Mouse (Mus musculus) lung, postnatal 14 days (tissue): Measurements from ENCODE around the gene Olfr543.

ENCODE experiments used
- DNase-seq: peaks from one replicate; pipeline ENCODE4 v3.0.0; 2021

The Olfr543 gene

DNA sequence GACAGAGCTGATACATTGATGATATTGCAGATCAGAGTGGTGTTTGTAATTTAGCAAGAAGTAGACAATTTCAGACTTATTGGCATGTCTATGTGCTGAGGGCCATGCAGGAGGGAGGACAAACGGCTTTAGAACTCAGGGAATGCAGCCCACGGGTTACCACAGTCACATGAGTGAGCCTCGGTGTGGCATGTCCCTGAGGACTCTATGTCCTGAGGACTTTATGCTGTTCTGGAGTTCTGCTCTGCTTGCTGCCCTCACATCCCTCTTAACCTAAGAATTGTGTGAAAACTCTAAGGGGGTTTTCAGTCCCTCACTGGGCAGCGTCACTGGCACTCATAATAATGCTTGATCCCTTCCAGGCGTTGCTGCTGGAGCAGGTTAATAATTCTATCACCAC, 8.8 kb downstream of the Olfr543 start:
- no peak for DNase-seq

DNA sequence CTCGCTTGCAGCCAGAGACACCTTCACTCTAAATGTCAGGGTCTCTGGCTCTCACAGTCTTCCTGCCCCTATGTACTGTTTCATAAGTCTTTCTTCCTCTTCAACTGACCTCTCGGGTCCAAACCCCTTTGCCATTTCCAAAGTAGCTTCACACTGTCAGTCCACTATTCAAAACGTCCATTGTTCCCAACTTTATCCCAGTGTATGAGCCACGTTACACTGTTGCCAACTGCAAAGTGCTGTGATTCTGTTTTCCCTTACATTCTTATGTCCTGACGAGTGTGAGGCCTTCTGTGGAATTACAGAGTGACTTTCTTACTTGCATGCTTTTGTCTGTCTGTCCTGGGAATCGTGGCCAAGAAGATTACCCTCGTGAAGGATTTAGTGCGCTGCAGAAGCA, 13.9 kb downstream of the Olfr543 start:
- DNase-seq = no peak

DNA sequence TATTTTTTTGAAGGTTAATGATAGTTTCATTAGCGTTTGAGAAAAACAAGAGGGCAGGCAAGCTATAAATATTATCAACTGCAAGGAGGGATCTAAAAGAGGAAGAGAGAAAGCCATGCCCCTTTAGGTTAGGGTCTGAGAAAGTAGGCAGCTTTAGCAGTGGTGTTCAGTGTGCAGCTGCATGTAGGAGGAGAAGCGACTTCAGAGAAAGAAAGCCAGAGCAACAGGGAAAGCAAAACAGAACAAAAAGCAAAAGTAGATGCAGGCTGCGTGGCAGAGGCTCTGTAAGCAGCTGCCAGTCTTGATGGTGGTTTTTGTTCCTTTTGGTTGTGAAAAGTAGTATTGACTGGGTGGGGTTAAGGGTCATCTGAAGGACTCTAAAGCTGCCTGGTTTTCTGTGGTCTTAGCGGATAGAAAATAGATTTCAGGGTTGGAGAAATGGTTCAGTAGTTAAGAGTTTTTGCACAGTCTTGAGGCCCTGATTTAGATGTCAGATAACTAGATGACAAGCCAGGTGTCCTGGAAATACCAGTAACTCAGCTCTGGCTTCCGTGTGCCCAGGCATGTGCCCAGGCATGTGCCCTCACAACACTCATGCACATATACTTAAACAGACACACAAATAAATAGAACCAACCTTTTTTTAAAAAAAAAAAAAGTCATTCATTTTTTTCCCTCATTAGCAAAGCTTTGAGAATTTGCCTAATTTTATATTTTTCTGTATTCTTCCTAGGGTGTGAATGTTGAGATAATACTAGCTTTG, 22.7 kb downstream of the Olfr543 start:
- no peak for DNase-seq

DNA sequence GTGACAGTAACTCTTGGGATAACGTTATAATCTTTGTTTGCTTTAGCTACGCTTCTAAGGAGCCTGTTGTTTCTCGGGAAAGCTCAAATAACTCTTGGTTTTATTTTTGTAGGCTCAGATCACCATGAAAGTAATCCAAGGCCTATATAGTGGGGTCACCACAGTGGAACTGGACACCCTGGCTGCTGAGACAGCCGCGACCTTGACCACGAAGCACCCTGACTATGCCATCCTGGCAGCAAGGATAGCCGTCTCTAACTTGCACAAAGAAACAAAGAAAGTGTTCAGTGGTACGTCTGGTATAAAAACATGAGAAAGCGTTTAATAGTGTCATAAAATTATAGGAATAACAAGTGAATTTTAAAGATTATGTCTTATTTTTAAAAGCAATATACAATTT, 35.0 kb downstream of the Olfr543 start:
- no peak for DNase-seq

- DNase-seq = no peak
These were observed 37.2 kb downstream of the Olfr543 start for GRCm38 (mm10) chr7:102444301-102444700.

GRCm38 (mm10) chr7:102442432-102442831, 39.0 kb downstream of the Olfr543 start:
- DNase-seq = no peak

GRCm38 (mm10) chr7:102441657-102442391, 39.7 kb downstream of the Olfr543 start, which contains the start of gene Rrm1:
Gene Rrm1 (plus strand): TSS chr7:102441695.
- peak; percentile 93 for DNase-seq

- no peak for DNase-seq
These were observed 40.4 kb downstream of the Olfr543 start for GRCm38 (mm10) chr7:102440822-102441656.

- DNase-seq = no peak
These were observed 47.1 kb downstream of the Olfr543 start for GRCm38 (mm10) chr7:102434344-102434743.
